Mouse (Mus musculus): ENCODE data around the gene Trim17. TPM values are rescaled to one million over a fixed set of nuclear protein-coding genes. Genes with fewer than 3 reads are reported as not detected.

The Trim17 gene
- total RNA-seq, 2 experiments from 2014 or later: 0.31 to 0.41 TPM

- DNase-seq (ENCODE audit: low spot score): no peak
Measured at GRCm38 (mm10) chr11:58991911-58992310, 37.4 kb downstream of the Trim17 start.

GRCm38 (mm10) chr11:58993091-58993670, 38.7 kb downstream of the Trim17 start:
- DNase-seq (ENCODE audit: low spot score): no peak

- no peak for DNase-seq (ENCODE audit: low spot score)
Measured at GRCm38 (mm10) chr11:58994337-58994826, 39.9 kb downstream of the Trim17 start.

GRCm38 (mm10) chr11:58995061-58995806, 40.7 kb downstream of the Trim17 start:
- DNase-seq (ENCODE audit: low spot score): no peak

- no peak for DNase-seq (ENCODE audit: low spot score)
Measured at GRCm38 (mm10) chr11:58995807-58996370, 41.4 kb downstream of the Trim17 start.

GRCm38 (mm10) chr11:58997541-58997940, 43.1 kb downstream of the Trim17 start:
- DNase-seq (ENCODE audit: low spot score): no peak

GRCm38 (mm10) chr11:58999158-58999557, 44.7 kb downstream of the Trim17 start:
- no peak for DNase-seq (ENCODE audit: low spot score)

- DNase-seq (ENCODE audit: low spot score): no peak
Measured at GRCm38 (mm10) chr11:58999830-59000229, 45.3 kb downstream of the Trim17 start.

GRCm38 (mm10) chr11:59000635-59001034, 46.1 kb downstream of the Trim17 start:
- no peak for DNase-seq (ENCODE audit: low spot score)

GRCm38 (mm10) chr11:59002327-59003079, 48.0 kb downstream of the Trim17 start:
- no peak for DNase-seq (ENCODE audit: low spot score)

- no peak for DNase-seq (ENCODE audit: low spot score)
Measured at GRCm38 (mm10) chr11:59015052-59015451, 60.6 kb downstream of the Trim17 start.

Small RNAs within 50 kb of the gene (microRNA-seq; reads per million reads assigned to microRNA genes)
- gene Gm44313: not detected

Other genes with a start within 250 kb of the Trim17 start
- not detected for gene Olfr318, start 230.7 kb upstream of the Trim17 start, total RNA-seq (2021)
- not detected for gene Olfr317, start 215.5 kb upstream of the Trim17 start, total RNA-seq (2021)
- gene Olfr316, start 202.0 kb upstream of the Trim17 start, total RNA-seq (2021): not detected
- not detected for gene Olfr315, start 181.5 kb upstream of the Trim17 start, total RNA-seq (2021)
- gene Olfr314, start 171.7 kb upstream of the Trim17 start, total RNA-seq (2021): not detected
- gene Fam183b, start 152.7 kb upstream of the Trim17 start, total RNA-seq (2021): not detected
- not detected for gene Olfr313, start 139.7 kb upstream of the Trim17 start, total RNA-seq (2021)
- not detected for gene Olfr312, start 125.4 kb upstream of the Trim17 start, total RNA-seq (2021)
- gene Olfr311, start 115.4 kb upstream of the Trim17 start, total RNA-seq (2021): not detected
- under 1 TPM; 0.78 TPM for gene Gm12258, start 107.5 kb upstream of the Trim17 start, total RNA-seq (2021)
- gene 2810021J22Rik, start 87.5 kb upstream of the Trim17 start, total RNA-seq (2021): 1 to 10 TPM in 1 of 2 experiments, under 1 TPM in 1; 0.82 to 1.2 TPM
- gene Zfp39, start 50.5 kb upstream of the Trim17 start, total RNA-seq (2021): 1 to 10 TPM; 2.8 to 3.1 TPM
- gene Btnl10, start 36.8 kb upstream of the Trim17 start, total RNA-seq (2021): not detected
- 10 to 100 TPM; 88.8 to 90.3 TPM for gene Rnf187, start 15.8 kb upstream of the Trim17 start, total RNA-seq (2021)
- gene Hist3h2ba, start 5.8 kb upstream of the Trim17 start, total RNA-seq (2021): under 1 TPM; 0.62 to 0.97 TPM
- 10 to 100 TPM in 1 of 2 experiments, 1 to 10 TPM in 1; 9.1 to 11.1 TPM for gene Hist3h2a, start within 50 bp of the Trim17 start, total RNA-seq (2021)
- gene Trim11, start 23.4 kb downstream of the Trim17 start, total RNA-seq (2021): 1 to 10 TPM; 5.9 to 6.5 TPM
- gene Obscn, start 181.7 kb downstream of the Trim17 start, total RNA-seq (2021): 1,000 to 10,000 TPM; 1,684 to 1,873 TPM
- 1 to 10 TPM; 6.9 to 7.2 TPM for gene Iba57, start 209.1 kb downstream of the Trim17 start, total RNA-seq (2021)
- gene Gjc2, start 228.5 kb downstream of the Trim17 start, total RNA-seq (2021): under 1 TPM; 0.23 to 0.33 TPM
- gene Guk1, start 237.5 kb downstream of the Trim17 start, total RNA-seq (2021): 10 to 100 TPM; 32.9 to 38.0 TPM
- 10 to 100 TPM; 57.0 to 65.8 TPM for gene Mrpl55, start 247.8 kb downstream of the Trim17 start, total RNA-seq (2021)